Mouse (Mus musculus): Measurements from ENCODE around the gene Cdh22.

Cdh22 gene

DNA sequence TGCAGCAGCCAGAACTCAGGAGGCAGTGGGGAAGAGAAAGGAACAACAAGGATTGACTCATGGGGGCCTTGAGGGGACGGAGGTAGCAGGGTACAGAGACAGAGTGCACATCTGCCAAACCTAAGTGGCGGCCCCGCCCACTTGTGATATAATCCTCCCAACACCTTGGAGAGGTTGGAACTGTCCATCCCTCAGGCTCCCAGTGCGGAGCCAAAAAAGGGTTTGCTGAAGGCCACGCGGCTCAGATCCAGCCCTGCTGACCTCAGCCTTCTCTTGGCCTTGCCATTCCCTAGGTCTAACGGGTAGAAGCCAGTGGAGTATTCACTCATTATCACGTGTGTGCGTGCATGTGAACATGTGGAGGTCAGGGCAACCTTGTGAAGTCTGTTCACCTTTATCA, 154.0 kb downstream of the Cdh22 start:
- DNase-seq (ENCODE audit: low spot score), result no peak

DNA sequence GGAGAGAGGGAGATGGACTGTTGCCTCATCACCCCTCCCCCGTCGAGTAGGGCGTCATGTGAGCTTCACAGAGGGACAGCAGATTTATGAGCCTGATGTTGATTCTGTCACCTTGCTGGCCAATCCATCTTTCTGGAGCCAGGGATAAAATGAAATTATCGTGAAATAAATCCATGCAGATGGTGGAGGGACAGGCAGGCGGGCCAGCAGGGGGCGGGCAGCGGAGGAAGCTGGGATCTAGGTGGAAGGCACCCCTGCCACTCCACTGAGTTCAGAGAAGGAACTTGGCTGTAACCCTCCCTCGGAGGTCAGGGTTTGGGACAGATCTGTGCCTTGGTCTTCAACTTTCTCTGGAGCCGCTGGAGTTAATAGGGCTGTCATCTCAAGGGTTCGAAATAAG, 156.0 kb downstream of the Cdh22 start:
- DNase-seq (ENCODE audit: low spot score), result no peak

DNA sequence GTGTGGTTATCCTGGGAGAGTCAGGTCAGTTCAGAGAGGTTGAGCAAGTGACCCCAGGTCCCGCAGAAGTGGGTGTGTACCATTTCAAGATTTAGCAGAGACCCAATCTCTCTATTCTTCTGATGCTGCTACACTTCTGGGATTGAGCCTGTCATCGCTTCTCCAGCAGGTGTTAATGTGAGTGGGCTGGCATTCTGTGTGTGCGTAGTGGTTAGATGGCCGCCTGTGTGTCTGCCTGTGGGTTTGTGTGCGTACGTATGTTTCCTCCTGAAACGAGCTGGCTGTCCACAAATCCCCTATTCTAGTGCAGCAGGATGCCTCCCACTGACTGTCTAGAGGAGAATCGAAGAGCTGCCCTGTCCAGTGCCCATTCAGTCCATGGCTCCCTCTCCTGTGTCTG, 156.6 kb downstream of the Cdh22 start:
- no peak for DNase-seq (ENCODE audit: low spot score)

DNA sequence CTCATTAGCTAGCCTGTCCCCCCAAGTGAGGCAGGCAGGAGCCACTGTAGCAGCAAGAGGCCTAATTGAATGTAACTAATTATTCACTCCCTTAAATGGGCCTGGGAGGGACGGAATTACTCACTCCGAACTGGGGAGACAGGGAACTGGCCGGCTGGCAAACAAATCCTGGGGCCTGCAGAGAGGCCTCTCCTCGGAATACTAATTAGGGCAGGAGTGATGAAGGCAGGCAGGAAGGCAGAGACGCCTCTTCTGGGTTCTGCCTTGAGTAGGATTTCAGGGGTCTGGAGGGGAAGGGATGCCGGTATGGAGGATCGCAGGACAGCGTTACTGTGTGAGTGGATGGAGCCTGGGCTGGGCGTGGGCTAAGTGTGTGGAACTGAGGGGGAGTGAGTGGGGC, 157.6 kb downstream of the Cdh22 start:
- DNase-seq (ENCODE audit: low spot score), result no peak

DNA sequence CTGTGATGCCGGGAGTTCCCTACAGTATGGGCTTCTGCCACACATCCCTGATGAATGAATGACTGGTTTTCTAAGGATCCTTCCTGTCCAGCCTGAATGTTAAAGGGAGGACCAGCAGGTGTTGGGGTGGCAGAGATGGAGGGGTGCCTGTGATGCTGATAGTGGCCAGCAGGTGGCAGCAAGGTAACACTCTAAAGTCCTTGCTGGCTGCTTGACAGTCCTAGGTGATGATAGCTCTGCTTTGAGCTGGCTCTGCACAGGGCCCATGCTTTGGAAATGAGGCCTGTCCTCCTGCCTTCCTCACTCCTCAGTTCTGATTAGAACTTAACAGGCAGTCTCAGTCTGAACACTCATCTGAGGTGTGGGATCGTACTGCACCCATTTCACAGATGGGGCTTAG, 159.7 kb downstream of the Cdh22 start:
- peak; percentile 51 for DNase-seq (ENCODE audit: low spot score)

DNA sequence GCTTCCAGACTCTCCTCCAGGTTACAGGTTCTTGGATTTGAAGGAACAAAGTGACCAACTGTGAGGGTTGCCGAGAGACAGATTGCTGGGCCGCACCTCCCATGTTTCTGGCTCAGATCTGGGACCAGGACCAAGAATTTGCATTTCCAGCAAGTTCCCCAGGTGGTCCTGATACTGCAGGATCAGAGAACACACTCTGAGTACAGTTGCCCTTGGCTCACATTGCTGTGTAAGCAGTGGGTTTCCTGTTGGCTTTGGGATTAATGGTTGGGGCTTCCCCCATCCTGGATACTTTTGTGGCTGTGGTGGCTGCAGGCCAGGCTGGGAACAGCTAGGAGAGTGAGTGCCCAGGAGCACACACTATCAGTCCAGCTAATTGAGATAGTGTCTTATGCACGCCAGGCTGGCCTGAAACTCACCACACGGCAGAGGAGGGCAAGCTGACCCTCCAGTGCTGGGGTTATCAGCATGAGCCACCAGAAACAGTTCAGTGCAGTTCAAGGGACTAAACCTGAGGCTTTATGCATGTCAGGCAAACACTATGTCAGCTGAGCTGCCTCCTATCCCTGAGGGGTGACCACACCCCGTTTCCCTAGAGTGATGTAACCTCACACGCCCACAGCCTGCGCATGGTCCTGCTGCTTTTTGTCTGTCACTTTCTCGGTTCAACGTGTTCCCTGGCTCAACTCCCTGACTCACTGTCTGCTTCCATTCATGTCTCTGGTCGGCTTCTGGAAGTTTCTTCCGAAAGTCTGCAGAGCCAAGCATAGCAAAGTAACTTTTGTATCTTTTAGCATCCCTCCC, 160.4 kb downstream of the Cdh22 start:
- peak; percentile 38 for DNase-seq (ENCODE audit: low spot score)

DNA sequence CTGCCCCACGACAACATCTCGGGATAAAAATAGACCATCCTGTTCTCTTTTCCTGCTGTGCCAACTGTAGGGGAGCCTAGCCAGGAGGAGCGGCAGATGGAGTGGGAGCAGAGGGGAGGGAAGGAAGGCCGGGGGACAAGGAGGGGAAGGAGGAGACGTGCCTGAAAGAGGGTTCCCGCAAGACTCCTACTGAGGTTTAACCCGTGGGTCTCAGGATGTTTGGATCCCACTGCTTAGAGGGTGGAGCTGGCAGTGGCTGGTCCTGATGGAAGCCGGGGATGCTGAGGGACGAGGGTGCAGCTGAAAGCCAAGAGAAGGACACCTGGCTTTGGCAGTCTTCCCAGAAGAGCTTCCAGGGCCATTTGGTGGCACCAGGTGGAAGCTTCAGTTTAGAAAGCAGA, 161.3 kb downstream of the Cdh22 start:
- no peak for DNase-seq (ENCODE audit: low spot score)

DNA sequence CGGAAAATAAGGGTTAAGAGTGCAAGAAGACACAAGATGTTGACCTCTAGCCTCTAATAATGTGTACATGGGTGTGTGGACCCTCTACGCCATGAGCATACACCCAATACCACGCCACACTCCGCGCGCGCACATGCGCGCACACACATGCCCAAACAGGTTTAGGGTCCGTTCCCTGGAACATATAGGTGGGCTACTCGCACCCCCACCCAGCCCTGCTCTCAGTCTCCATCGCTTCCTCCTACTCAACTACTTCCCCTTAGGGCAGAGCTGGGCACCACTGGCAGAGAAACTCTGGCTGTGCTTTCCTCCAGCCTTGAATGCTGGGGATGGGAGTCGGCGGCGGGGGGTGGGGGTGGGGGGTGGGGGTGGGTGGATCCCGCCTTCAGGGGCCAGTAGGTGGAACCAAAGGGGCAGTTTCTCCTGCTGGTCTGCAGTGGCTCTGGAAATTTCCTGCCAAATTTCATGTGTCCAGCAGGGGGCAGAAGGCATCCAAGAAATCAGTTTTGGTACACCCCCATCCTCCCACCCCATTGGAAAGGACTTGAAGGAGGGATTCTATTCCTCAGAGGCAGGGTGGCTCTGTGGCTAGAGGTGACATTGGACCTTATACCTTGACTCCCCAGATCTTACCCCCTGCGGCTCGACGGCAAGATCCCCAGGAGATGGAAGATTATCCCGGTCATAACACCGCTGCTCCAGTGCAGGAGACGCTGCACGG, 164.4 kb downstream of the Cdh22 start:
- DNase-seq (ENCODE audit: low spot score), result no peak

DNA sequence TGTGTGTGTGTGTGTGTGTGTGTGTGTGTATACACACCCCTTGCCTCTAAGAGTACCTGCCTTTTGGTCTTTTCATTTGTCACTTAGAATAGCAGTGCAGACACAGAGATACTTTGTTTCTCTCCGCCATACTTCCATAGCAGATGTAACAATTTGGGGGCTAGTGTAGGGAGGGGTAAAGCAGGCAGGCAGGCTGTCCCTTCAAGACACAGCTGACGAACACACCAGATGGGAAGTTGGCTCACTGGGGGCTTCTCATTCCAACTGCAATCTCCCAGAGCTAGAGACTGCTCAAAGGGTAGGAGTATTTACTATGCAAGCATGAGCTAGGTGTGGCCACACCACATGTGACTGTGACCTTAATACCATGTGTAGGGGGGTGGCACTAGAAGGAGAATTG, 165.8 kb downstream of the Cdh22 start:
- DNase-seq (ENCODE audit: low spot score), result peak; percentile 22

DNA sequence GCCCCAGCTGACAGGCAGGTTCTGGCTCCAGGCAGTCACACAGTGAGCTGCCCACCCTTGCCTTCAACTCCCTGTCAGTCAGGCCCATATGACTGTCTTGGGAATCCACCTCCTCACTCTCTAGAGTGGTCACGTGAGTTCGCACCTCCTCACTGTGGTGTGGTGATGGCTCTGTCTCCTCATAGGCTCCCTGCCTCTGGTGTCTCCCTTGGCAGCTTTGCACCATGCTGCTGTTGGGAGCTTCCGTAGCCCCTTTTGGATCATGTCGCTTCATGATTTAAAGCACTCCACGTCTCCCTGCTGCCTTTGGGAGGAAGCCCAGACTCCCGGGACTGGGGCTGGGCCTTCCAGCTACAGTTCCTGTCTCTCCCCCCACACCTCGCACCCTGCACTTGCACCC, 170.2 kb downstream of the Cdh22 start:
- no peak for DNase-seq (ENCODE audit: low spot score)

DNA sequence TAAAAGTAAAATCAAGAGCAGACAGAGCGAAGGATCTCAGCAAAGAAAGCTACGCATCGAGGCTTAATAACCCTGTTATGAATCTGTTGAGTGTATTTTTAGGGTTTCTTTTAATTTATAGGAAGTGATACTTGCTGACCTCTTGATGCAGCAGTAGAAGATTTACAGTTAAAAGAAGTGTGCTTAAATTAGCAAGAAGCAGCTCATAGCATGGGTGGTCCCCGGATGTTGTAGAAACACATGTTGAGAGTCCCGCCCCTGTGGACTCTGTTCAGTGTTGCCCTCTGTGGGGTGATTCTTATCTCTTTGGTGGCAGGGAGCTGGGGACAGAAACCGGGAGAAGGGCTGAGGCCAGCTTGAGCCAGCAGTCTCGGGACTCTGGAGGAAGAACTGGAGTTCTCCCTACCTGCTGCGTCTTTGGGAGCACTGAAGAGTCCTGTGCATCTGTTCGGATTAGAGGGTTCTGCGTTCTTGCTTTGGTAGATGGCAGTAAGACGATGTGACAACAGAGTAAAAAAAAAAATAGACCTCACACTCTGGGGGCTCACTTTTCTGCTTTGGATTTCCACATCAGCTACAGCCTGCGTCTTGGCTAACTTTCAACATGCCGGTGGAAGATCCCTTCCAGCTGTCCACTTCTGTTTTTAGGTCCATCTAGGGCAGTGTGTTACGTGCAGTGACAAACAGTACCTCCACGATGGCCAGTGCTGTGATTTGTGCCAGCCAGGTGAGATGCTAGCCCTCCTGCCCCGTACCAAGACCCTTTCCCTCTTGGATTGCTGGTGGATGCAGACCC, 172.8 kb downstream of the Cdh22 start:
- no peak for DNase-seq (ENCODE audit: low spot score)

Data from testis, postnatal 14 days (tissue).